Mouse (Mus musculus) midbrain, embryonic 10.5 days (tissue): ENCODE results near the gene Prkar2b. TPM values are rescaled to one million over a fixed set of nuclear protein-coding genes. Genes with fewer than 3 reads are reported as not detected.

Experiments used
- DNase-seq: peaks from one replicate; pipeline ENCODE4 v3.0.0-alpha.2; 2017; ENCODE audit warnings: low spot score
- H3K27ac ChIP-seq: fragments of 300-500 bp; sonication (generic); replicated peaks from 2 replicates; pipeline ENCODE4 v1.5.1; 2016; ENCODE audit warnings: mild to moderate bottlenecking
- H3K27me3 ChIP-seq: fragments of 300-500 bp; sonication (generic); 2 replicates; pipeline ENCODE4 v1.6.1; 2016; ENCODE audit warnings: low read depth, mild to moderate bottlenecking; ENCODE audit not compliant: poor library complexity, severe bottlenecking
- H3K36me3 ChIP-seq: fragments of 300-500 bp; sonication (generic); 2 replicates; pipeline ENCODE4 v1.6.1; 2016; ENCODE audit warnings: mild to moderate bottlenecking, moderate library complexity
- H3K4me1 ChIP-seq: fragments of 300-500 bp; sonication (generic); 2 replicates; pipeline ENCODE4 v1.6.1; 2016
- H3K4me3 ChIP-seq: fragments of 300-500 bp; sonication (generic); 2 replicates; pipeline ENCODE4 v1.5.1; 2016; ENCODE audit warnings: mild to moderate bottlenecking, moderate library complexity
- H3K9me3 ChIP-seq: fragments of 300-500 bp; sonication (generic); replicated peaks from 2 replicates; pipeline ENCODE4 v1.6.1; 2016; ENCODE audit warnings: mild to moderate bottlenecking
- WGBS: fragments of 180-500 bp; shearing (Covaris S2); methylation state at CpG from one replicate; pipeline ENCODE4 v1.1.7; 2016; 5-methylcytosine and 5-hydroxymethylcytosine counted together
- polyA plus RNA-seq: library from polyadenylated mRNA; unstranded; fragments of >200 nt; fragmentation: Nextera tagmentation; extraction: Ambion mirVana; gene quantifications from 2 replicates; pipeline ENCODE4 v1.2.1, GENCODE M21; 2016

Prkar2b gene
- polyA plus RNA-seq, 1 experiment from 2014 or later, result 36.6 TPM

DNA sequence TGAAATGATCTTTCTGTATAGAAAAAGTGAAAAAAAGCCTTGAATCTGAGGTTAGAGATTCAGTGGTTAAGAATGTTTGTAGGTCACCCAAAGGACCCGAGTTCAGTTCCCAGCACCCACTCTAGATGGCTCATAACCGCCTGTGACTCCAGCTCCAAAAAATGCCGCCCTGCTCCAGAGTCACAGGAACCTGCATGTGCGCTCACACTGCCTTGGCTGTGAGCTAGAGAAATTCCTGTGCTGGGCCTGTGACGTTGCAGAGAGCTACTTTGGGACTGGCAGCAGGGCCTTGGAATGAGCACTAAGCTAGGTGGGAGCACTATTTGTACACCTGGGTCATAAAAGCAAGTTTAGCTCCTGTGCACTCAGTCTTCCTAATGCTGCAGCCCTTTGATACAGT lies 144.4 kb downstream of the Prkar2b start:
- WGBS, result 90% methylated on average over 5 of the region's 5 CpGs
- Histone ChIP-seq H3K27me3 (no peaks in the 10 kb centered on the region), H3K36me3 (no peaks in the 10 kb centered on the region), H3K4me1 (no peaks in the 10 kb centered on the region), H3K27ac (no peak overlapping the region), H3K9me3 (no peaks in the 10 kb centered on the region), H3K4me3 (no peak overlapping the region)
- no peak for DNase-seq

DNA sequence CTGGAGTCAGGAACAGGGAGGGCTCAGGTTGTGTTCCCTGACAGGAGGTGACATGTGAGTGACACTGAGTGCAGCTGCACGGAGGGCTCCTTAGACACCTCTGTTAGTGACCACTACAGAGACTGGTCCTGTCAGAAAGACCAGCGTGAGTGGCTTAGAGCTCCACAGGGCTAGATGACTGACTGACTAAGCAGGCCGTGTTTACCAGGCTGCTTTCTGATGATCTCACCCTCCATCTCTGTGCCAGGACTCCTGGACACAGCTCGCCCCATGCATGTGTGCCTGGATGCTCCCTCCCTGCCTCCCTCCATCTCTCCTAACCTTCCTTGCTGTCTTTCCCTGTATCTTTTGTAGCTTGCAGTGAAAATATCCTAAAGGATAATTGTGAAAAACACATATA lies 147.5 kb downstream of the Prkar2b start:
- Histone ChIP-seq H3K27ac (no peak overlapping the region), H3K9me3 (no peaks in the 10 kb centered on the region), H3K4me3 (no peak overlapping the region), H3K36me3 (no peaks in the 10 kb centered on the region), H3K27me3 (no peaks in the 10 kb centered on the region), H3K4me1 (no peaks in the 10 kb centered on the region)
- no peak for DNase-seq
- WGBS, result 89% methylated on average over 4 of the region's 4 CpGs

DNA sequence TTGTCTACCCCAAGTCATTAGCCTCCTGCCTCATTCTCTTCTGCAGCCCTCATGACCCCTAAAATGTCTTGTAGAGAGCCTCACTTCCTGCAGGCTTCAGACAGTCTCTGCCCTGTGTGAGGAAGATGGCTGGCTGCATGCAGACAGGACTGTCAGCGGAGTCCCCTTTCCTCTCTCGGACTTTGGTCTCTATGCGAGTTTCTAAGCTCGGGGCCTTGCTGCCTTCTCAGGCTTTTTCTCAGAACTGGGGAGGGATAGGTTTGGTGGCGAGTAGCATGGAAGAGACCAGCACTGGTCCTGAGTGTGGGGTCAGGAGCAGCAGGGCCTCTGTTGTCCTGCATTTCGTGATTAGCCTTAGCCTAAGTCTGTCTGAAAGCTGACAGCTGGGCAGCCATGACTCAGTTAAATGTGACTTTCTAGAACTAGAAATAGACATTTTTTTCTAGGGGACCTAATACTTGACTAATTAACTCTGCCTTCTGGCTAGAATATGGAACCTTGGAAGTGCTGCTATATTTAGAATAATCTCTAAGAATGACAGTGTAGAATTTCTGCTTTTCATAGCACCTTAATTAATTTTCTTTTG lies 148.0 kb downstream of the Prkar2b start:
- Histone ChIP-seq H3K9me3 (no peaks in the 10 kb centered on the region), H3K36me3 (no peaks in the 10 kb centered on the region), H3K4me1 (no peaks in the 10 kb centered on the region), H3K4me3 (no peak overlapping the region), H3K27ac (no peak overlapping the region), H3K27me3 (no peaks in the 10 kb centered on the region)
- WGBS, result 85% methylated on average over 6 of the region's 6 CpGs
- DNase-seq, result no peak

Other genes starting within 250 kb of the Prkar2b start
- 78.2 and 88.1 TPM in 2 replicates for gene Hbp1, start 110.8 kb downstream of the Prkar2b start, polyA plus RNA-seq
- 0.75 and 1.5 TPM in 2 replicates for gene Pik3cg, start 147.4 kb upstream of the Prkar2b start, polyA plus RNA-seq